Mouse (Mus musculus): ENCODE data around the gene Dock9. TPM values are rescaled to one million over a fixed set of nuclear protein-coding genes. Genes with fewer than 3 reads are reported as not detected.

Dock9 gene
- polyA plus RNA-seq (2014; fragmentation: Nextera tagmentation; extraction: Ambion mirVana), result 4.1 and 4.2 TPM in 2 replicates

DNA sequence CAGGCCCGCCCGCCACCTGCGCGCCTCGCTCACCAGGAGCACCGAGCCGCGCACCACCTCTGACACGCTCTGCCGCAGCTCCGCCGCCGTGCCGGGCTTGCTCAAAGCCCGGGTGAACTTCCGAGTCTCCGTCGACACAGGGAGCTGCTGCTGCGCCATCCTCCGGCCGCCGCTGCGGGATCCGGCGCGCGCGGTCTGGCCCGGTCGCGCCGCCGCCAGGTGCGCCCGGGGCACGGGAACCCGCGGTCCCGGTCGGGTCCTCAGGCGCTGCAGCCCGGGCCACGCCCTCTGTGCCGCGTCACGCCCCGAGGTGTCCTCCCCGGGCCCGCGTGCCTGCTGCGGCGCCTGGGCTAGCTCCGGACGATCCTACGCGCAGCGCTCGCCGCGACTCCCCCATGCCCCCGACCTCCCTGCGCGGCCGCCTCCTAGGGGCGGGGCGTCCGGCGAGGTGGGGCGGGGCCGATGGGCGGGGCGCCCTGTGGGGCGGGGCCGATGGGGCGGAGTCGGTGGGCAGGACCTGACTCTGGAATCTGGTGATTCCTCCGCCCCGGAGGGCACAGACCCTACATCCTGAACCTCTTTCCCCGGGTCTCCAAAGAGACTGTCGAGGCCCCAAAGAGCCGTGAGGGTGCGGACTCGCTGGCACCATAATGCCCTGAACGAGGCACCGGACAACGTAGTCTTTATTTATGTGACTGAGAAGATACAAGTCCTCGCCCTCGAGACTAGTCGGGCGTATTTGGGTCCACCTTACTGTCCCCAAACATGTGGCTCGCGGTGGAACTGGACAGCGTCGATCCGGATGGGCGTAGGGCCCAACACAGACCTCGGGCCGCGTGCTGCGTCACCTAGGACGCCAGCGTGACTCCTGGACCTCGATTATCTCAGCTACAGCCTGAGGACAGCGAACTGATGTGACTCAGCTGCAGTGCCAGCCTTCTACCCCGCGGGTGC is at the start of gene Dock9:
TSS of gene Dock9 (minus strand) at position 381 of the 954 bp plus-strand sequence.
- DNase-seq (ENCODE audit: low spot score, missing footprints) (peak; percentile 99), ATAC-seq (ENCODE audit: low FRiP score) (peak; percentile 87)
- peak within 1 kb of the TSS; percentile 95 for H3K4me2 ChIP-seq
- peak within 1 kb of the TSS; percentile 65 for H3K4me3 ChIP-seq (ENCODE audit: low read depth, low read length)
- H3K4me1 ChIP-seq (ENCODE audit: control insufficient read depth, insufficient read depth, low read length), result no peaks in the 10 kb centered on the region; the same call in 1 of the 2 replicates
- H3K27ac ChIP-seq (ENCODE audit: low read depth, low read length), result peak within 1 kb of the TSS; percentile 26; the same call in 1 of the 2 replicates
- H3K9me3 ChIP-seq (ENCODE audit: control insufficient read depth, low read length), result no peaks in the 10 kb centered on the region
- under 1% methylated on average over 87 of the region's 106 CpGs for WGBS
- peaks cover 25% of the 10 kb centered on the region for H3K27me3 ChIP-seq (ENCODE audit: control insufficient read depth, insufficient read depth, low read length)
- H3K36me3 ChIP-seq (ENCODE audit: control insufficient read depth, insufficient read depth, low read length), result no peaks in the 10 kb centered on the region
- peak within 1 kb of the TSS; percentile 59 for H3K9ac ChIP-seq (ENCODE audit: low read length)

- Histone ChIP-seq H3K4me2 (no peak overlapping the region), H3K9ac (ENCODE audit: low read length) (no peak overlapping the region), H3K4me1 (ENCODE audit: control insufficient read depth, insufficient read depth, low read length) (no peaks in the 10 kb centered on the region), H3K36me3 (ENCODE audit: control insufficient read depth, insufficient read depth, low read length) (no peaks in the 10 kb centered on the region), H3K9me3 (ENCODE audit: control insufficient read depth, low read length) (no peaks in the 10 kb centered on the region), H3K27me3 (ENCODE audit: control insufficient read depth, insufficient read depth, low read length) (no peaks in the 10 kb centered on the region), H3K4me3 (ENCODE audit: low read depth, low read length) (no peak overlapping the region), H3K27ac (ENCODE audit: low read depth, low read length) (no peak overlapping the region)
- ATAC-seq (ENCODE audit: low FRiP score), result no peak
- 60% methylated on average over 8 of the region's 8 CpGs for WGBS
- no peak for DNase-seq (ENCODE audit: low spot score, missing footprints)
Measured at GRCm38 (mm10) chr14:121844486-121844885, 46.8 kb upstream of the Dock9 start.

- H3K4me3 ChIP-seq (ENCODE audit: low read depth, low read length), result no peak overlapping the region
- H3K27ac ChIP-seq (ENCODE audit: low read depth, low read length), result no peak overlapping the region
- H3K36me3 ChIP-seq (ENCODE audit: control insufficient read depth, insufficient read depth, low read length), result no peaks in the 10 kb centered on the region
- no peaks in the 10 kb centered on the region; the same call in 1 of the 2 replicates for H3K9me3 ChIP-seq (ENCODE audit: control insufficient read depth, low read length)
- ATAC-seq (ENCODE audit: low FRiP score) (no peak), DNase-seq (ENCODE audit: low spot score, missing footprints) (no peak)
- H3K9ac ChIP-seq (ENCODE audit: low read length), result no peak overlapping the region
- H3K27me3 ChIP-seq (ENCODE audit: control insufficient read depth, insufficient read depth, low read length), result no peaks in the 10 kb centered on the region
- 90% methylated on average over 8 of the region's 8 CpGs for WGBS
- no peaks in the 10 kb centered on the region for H3K4me1 ChIP-seq (ENCODE audit: control insufficient read depth, insufficient read depth, low read length)
- H3K4me2 ChIP-seq, result no peak overlapping the region
Measured at GRCm38 (mm10) chr14:121840217-121840616, 42.6 kb upstream of the Dock9 start.

DNA sequence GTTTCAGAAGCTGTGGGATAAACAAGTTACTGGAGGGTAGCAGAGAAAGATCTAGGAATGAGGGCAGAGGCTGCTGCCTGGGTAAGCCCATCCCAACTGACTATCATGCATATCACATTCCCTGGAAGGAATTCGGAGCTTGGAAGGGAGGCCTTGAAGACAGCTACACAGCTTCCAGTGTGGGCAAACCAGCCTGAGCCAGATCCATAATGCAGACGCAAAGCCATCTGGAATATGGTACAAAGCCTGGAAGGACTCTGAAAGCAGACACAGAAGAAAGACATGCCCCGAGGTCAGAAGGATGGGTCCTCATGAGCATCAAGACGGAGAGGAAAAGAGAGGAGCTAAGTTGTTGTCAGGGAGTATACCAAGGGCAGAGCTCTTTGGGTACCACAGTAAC is 40.5 kb upstream of the Dock9 start:
- 85% methylated on average over 4 of the region's 4 CpGs for WGBS
- H3K9ac ChIP-seq (ENCODE audit: low read length), result no peak overlapping the region
- no peak overlapping the region for H3K4me3 ChIP-seq (ENCODE audit: low read depth, low read length)
- no peaks in the 10 kb centered on the region; the same call in 1 of the 2 replicates for H3K9me3 ChIP-seq (ENCODE audit: control insufficient read depth, low read length)
- no peak for DNase-seq (ENCODE audit: low spot score, missing footprints)
- H3K27ac ChIP-seq (ENCODE audit: low read depth, low read length), result no peak overlapping the region
- ATAC-seq (ENCODE audit: low FRiP score), result no peak
- no peaks in the 10 kb centered on the region for H3K4me1 ChIP-seq (ENCODE audit: control insufficient read depth, insufficient read depth, low read length)
- H3K4me2 ChIP-seq, result no peak overlapping the region
- no peaks in the 10 kb centered on the region for H3K27me3 ChIP-seq (ENCODE audit: control insufficient read depth, insufficient read depth, low read length)
- no peaks in the 10 kb centered on the region for H3K36me3 ChIP-seq (ENCODE audit: control insufficient read depth, insufficient read depth, low read length)

DNA sequence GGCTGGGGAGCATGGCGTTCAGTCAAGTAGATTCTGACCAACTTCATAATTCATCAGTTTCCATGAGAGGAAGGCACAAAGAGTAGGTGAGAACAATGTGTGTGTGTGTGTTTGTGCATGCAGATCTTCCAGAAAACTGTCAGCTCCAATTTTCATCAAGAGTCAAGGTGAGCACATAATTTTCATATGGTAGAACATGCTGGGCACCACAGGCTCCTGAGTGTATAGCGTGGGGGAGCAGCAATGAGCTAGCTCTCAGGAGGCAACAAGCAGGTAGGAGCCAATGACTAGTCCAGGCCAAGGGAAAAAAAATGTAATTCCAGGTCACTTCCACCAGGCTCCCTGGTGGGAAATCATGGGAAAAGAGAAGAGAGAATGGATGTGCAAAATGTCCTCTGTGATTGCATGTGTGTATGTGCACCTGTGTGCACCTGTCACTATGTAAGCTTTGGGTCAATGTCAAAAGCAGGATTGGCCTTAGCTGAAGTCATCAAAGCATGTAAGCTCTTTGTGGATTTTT is 35.4 kb upstream of the Dock9 start:
- Histone ChIP-seq H3K9me3 (ENCODE audit: control insufficient read depth, low read length) (no peaks in the 10 kb centered on the region; the same call in 1 of the 2 replicates), H3K9ac (ENCODE audit: low read length) (no peak overlapping the region), H3K4me3 (ENCODE audit: low read depth, low read length) (no peak overlapping the region), H3K27ac (ENCODE audit: low read depth, low read length) (no peak overlapping the region), H3K4me2 (no peak overlapping the region), H3K4me1 (ENCODE audit: control insufficient read depth, insufficient read depth, low read length) (no peaks in the 10 kb centered on the region), H3K27me3 (ENCODE audit: control insufficient read depth, insufficient read depth, low read length) (no peaks in the 10 kb centered on the region), H3K36me3 (ENCODE audit: control insufficient read depth, insufficient read depth, low read length) (no peaks in the 10 kb centered on the region)
- 92% methylated on average over 2 of the region's 2 CpGs for whole genome bisulfite sequencing
- DNase-seq (ENCODE audit: low spot score, missing footprints), result no peak
- ATAC-seq (ENCODE audit: low FRiP score), result no peak

- H3K27ac ChIP-seq (ENCODE audit: low read depth, low read length), result no peak overlapping the region
- no peak overlapping the region for H3K4me2 ChIP-seq
- no peaks in the 10 kb centered on the region for H3K27me3 ChIP-seq (ENCODE audit: control insufficient read depth, insufficient read depth, low read length)
- H3K9me3 ChIP-seq (ENCODE audit: control insufficient read depth, low read length), result no peaks in the 10 kb centered on the region; the same call in 1 of the 2 replicates
- no peaks in the 10 kb centered on the region for H3K4me1 ChIP-seq (ENCODE audit: control insufficient read depth, insufficient read depth, low read length)
- no peak overlapping the region for H3K4me3 ChIP-seq (ENCODE audit: low read depth, low read length)
- no peaks in the 10 kb centered on the region for H3K36me3 ChIP-seq (ENCODE audit: control insufficient read depth, insufficient read depth, low read length)
- no peak overlapping the region for H3K9ac ChIP-seq (ENCODE audit: low read length)
- 88% methylated on average over 4 of the region's 4 CpGs for WGBS
- DNase-seq (ENCODE audit: low spot score, missing footprints), result no peak
- ATAC-seq (ENCODE audit: low FRiP score), result no peak
Measured at GRCm38 (mm10) chr14:121829816-121830442, 32.3 kb upstream of the Dock9 start.

- DNase-seq (ENCODE audit: low spot score, missing footprints) (no peak), ATAC-seq (ENCODE audit: low FRiP score) (no peak)
- Histone ChIP-seq H3K27ac (ENCODE audit: low read depth, low read length) (no peak overlapping the region), H3K36me3 (ENCODE audit: control insufficient read depth, insufficient read depth, low read length) (no peaks in the 10 kb centered on the region), H3K4me3 (ENCODE audit: low read depth, low read length) (no peak overlapping the region), H3K4me1 (ENCODE audit: control insufficient read depth, insufficient read depth, low read length) (no peaks in the 10 kb centered on the region), H3K27me3 (ENCODE audit: control insufficient read depth, insufficient read depth, low read length) (no peaks in the 10 kb centered on the region), H3K9ac (ENCODE audit: low read length) (no peak overlapping the region), H3K9me3 (ENCODE audit: control insufficient read depth, low read length) (no peaks in the 10 kb centered on the region; the same call in 1 of the 2 replicates), H3K4me2 (no peak overlapping the region)
- 84% methylated on average over 7 of the region's 7 CpGs for WGBS
Measured at GRCm38 (mm10) chr14:121827091-121827490, 29.5 kb upstream of the Dock9 start.

DNA sequence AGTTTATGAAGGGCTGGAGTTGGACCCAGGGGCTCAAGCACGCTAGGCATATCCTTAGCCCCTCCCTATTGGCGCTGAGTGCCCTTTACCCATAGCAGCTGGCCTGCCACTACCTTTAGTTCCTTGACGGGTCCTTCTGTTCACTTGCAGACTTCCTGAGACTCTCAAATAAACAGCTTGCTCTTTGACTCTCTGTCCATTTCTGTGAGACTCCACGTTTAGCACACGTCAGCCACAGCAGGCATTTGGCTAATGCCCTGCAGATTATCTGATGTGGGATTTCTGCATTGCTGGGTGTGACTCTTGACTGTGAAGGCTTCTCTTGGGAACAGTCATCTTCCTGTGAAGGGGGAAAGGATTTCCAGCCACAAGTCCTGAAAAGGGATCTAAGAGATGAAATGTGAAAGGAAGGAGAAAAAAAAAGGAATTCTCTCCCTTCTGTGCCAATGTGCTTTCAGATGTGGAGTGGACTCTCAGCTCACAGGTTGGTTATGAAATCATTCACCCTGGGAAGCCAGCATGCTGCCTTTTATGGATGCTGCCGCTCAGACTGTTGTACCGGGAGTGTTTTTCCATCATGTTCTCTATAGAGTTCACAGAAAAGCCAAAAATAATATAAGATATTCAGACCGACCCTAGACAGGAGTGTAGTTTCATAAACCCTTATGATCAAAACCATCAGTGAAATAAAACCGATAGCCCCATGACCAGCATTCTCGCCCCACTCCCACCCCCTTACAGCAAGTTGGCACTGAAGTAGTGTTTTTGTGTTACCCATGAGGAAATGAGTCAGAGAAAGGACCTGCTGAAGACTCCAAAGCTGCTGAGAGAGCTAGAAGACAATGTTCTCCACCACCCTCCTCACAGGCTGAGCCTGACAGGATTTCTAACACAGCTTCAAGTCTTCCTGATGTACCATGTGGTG is 28.1 kb upstream of the Dock9 start:
- Histone ChIP-seq H3K4me2 (no peak overlapping the region), H3K27ac (ENCODE audit: low read depth, low read length) (no peak overlapping the region), H3K4me3 (ENCODE audit: low read depth, low read length) (no peak overlapping the region), H3K4me1 (ENCODE audit: control insufficient read depth, insufficient read depth, low read length) (no peaks in the 10 kb centered on the region), H3K36me3 (ENCODE audit: control insufficient read depth, insufficient read depth, low read length) (no peaks in the 10 kb centered on the region), H3K9ac (ENCODE audit: low read length) (no peak overlapping the region), H3K27me3 (ENCODE audit: control insufficient read depth, insufficient read depth, low read length) (no peaks in the 10 kb centered on the region), H3K9me3 (ENCODE audit: control insufficient read depth, low read length) (no peaks in the 10 kb centered on the region; the same call in 1 of the 2 replicates)
- ATAC-seq (ENCODE audit: low FRiP score), result no peak
- WGBS, result 78% methylated on average over 10 of the region's 10 CpGs
- peak; percentile 59 for DNase-seq (ENCODE audit: low spot score, missing footprints)
